Mouse (Mus musculus) mature B cell (primary cell): ENCODE measurements around the gene Taf10.

Experiments
- in situ Hi-C: fragments of 300-500 bp; cut with MboI; formaldehyde crosslinking; loops from 2 replicates; pipeline ENCODE4 v1.14.3; 2019

Taf10 gene

GRCm38 (mm10) chr7:105743926-105744590 is at the start of gene Taf10:
Taf10 (minus strand) TSS chr7:105744361.
- in situ Hi-C loops, result no loop called here

- in situ Hi-C loops, result no loop called here
Measured at GRCm38 (mm10) chr7:105793701-105794100, 49.5 kb upstream of the Taf10 start.

- in situ Hi-C loops, result no loop called here
Measured at GRCm38 (mm10) chr7:105791147-105791546, 47.0 kb upstream of the Taf10 start.

DNA sequence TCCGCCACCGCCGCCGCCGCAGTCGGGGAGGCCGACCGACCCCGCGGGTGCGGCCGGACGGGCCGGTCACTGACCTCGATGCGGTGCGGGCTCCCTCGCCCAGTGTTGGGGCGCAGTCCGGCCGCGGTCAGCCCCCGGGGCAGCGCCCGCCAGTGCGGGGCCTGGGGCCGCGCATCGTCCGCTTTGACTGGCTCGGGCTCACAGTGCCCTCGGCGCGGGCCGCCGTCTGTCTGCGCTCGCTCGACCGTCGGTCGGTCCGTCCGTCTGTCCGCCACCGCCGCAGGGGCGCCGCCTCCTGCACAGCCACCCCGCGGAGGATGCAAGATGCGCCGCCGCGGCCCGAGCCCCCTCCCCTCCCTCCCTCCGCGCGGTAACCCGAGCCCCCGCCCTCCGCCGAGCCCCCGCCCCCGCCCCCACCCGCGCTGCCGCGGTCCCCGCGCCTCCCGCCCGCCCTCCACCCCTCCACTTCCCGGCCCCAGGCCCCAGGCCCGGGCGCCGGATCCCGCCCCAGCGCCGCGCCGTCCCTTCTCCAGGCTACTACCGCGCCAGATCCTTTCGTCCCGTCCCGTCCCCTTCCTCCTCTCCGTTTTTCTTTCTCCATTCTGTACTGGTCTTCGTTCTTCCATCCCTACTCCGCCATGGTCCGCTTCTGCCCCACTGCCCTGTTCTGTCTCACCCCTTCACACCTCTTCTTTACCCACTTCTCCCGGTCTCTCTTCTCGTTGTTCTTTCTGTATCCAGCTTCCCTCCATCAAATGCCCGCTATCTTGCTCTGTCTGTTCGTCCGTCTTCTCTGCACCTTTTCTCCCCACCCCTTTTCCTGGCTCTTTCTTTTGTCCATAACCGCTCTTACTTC is 43.4 kb upstream of the Taf10 start, which contains the start of gene Dchs1:
Gene Dchs1, minus strand, starts transcription at position 370 of the 856 bp plus-strand sequence.
- in situ Hi-C loops, result no loop called here

- in situ Hi-C loops, result no loop called here
Measured at GRCm38 (mm10) chr7:105786506-105787284, 42.5 kb upstream of the Taf10 start.

DNA sequence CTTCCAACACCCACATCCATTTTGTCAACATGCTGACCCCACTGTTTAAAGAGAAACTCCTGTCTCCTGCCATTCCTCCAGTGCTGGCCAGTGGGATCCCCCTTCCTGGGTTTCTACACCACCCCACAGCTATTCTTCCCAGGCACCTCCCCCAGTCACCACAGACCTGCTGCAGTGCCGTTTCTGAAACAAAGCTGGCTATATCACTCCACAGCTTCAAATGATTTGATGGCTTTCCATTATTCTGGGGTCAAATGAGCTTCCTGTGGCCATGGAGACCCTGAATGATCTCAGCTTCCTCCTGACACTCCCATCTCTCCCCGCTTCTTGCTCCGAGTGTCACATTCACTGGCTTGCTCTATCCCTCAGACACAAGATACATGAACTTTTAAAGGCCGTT is 40.4 kb upstream of the Taf10 start:
- in situ Hi-C loops, result no loop called here

- in situ Hi-C loops, result no loop called here
Measured at GRCm38 (mm10) chr7:105783861-105784260, 39.7 kb upstream of the Taf10 start.

DNA sequence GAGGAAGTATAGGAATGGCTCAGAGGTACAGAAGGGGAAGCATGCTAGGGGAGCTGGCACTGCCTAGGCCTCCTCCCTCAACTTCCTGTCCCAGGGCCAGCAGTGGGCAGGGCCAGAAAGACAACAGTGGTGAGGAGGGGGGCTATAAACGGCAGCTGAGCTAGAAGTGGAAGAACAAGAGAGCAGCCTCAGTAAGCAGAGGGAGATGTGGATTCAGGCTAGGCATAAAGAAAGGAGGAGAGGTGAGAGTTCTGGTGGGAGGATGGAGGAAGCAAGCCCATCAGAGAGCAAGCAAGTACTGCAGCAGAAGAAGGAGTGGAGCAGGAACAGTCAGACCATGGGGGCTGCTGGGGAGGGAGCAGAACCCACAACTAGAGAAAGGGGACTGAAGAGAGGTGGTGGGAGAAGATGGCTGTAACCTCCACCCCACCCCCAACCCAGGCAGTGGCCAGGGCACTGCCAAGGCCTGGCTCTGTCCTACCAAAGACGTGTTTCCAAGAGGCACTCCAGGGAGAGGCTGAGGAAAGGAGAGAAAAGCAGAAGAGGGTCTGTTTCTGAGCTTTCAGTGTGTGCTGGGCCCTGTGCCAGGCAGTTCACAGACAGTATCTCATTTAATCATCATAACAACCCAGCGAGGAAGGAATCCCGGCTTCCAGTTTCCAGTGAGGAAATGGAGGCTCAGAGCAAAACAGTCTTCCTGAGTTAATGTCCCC is 34.5 kb upstream of the Taf10 start:
- in situ Hi-C loops, result no loop called here

DNA sequence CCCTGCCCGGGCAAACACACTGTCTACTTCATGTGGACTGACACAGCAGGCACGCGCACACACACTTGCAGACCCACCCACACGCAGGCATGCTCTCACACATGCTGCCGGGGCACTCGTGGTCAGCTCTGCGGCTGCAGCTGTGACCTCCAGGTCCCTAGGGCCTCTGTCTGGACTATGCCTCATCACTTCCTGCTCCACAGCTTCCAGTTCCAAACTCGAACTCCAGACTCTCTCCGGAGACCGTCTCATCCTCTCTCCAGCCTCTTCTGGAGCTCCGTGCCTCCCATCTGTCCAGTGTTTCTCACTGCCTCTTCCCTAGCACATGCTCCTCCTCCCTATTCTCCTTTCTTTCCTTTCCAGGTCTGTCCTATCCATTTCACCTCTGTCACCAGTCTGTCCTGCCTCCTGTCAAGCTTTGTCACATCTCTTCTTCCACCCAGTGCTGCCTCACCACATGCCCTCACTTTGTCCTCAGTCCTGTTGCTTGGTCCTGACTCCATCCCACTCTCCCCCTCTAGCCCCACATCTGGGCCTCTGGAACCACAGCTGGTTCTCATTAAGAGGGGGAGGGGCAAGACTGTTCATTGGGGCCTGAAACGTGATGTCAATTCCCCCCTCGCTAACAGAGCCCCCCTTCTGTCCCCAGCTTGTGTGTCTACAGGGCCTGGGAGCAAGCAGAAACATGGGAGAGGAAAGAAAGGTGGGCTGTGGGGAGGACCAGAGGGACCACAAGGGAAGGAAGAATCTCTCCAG is 33.8 kb upstream of the Taf10 start:
- in situ Hi-C loops, result no loop called here

GRCm38 (mm10) chr7:105777316-105777715 is 33.2 kb upstream of the Taf10 start:
- in situ Hi-C loops, result no loop called here

DNA sequence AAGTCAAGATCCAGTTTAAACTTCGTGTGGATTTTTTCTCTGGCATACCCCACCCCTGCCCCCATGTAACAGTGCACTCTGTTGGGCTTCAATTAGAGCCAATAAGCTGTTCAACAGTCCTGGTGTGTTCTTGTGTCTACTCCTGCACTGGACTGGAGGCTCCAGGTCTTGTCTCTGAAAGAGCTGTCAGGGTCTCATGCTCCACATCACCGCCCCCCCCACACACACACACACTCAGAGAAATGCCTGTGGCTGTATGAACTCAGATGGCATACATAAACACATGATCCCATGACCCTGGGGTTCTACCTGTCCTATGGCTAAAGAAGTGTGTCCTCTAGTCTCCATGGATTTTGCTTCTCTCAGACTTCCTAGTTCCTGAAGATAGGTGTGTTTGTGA is 31.9 kb upstream of the Taf10 start:
- in situ Hi-C loops, result no loop called here

DNA sequence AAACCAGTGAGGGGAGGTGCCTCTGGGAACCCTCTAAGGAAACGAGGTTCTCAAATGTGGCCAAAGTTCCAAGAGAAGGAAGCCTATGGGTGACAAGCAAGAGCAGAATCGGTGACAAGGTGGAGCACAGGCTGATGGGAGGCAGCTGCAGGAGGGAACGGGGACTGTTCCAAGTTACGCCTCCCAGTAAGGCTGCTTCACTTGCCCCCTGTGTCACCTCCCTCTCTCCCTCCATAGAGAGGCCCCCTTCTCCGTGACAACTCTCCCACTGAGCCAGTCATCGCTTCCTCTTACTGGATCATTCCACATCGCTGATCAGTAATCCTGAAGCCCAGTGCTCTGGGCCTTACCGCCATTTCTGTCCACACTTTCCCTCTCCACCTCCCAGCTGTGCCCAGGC is 30.5 kb upstream of the Taf10 start:
- in situ Hi-C loops, result no loop called here

- in situ Hi-C loops, result no loop called here
Measured at GRCm38 (mm10) chr7:105773041-105773440, 28.9 kb upstream of the Taf10 start.

DNA sequence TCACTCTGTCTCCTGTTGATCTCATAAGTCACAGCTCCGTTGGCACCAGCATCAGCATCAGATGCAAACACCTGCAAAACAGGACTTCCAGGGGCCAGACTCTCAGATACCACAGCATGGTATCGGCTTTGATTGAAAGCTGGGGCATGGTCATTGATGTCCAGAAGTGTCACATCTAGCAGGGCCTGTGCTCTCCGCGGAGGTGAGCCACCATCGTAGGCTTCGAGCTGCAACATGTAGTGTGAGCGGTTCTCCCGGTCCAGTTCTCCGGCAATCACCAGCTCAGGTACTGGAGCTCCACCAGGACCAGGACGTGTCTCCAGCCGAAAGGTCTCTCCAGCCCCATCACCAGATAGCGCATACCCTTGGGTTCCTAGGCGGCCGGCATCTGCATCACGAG is 28.2 kb upstream of the Taf10 start:
- in situ Hi-C loops, result no loop called here

- in situ Hi-C loops, result no loop called here
Measured at GRCm38 (mm10) chr7:105769959-105770358, 25.8 kb upstream of the Taf10 start.

- in situ Hi-C loops, result no loop called here
Measured at GRCm38 (mm10) chr7:105767729-105768165, 23.6 kb upstream of the Taf10 start.

DNA sequence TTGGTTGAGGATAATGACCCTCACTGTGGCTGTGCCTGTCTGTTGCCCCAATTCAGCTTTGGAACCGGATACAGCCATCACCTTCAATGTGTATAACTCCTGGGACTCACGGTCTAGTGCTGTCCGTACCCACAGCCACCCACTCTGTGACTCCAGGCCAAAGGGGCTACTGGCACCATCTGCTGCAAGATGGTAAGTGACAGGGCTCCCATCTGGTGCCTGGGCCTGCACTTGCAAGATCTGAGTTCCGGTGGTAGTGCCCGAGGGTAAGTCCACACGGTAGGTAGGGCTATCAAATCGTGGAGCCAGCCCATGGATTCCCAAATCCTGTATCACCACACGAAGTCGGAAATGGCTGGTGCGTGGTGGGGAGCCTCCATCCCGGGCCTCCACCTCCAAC is 20.2 kb upstream of the Taf10 start:
- in situ Hi-C loops, result no loop called here

DNA sequence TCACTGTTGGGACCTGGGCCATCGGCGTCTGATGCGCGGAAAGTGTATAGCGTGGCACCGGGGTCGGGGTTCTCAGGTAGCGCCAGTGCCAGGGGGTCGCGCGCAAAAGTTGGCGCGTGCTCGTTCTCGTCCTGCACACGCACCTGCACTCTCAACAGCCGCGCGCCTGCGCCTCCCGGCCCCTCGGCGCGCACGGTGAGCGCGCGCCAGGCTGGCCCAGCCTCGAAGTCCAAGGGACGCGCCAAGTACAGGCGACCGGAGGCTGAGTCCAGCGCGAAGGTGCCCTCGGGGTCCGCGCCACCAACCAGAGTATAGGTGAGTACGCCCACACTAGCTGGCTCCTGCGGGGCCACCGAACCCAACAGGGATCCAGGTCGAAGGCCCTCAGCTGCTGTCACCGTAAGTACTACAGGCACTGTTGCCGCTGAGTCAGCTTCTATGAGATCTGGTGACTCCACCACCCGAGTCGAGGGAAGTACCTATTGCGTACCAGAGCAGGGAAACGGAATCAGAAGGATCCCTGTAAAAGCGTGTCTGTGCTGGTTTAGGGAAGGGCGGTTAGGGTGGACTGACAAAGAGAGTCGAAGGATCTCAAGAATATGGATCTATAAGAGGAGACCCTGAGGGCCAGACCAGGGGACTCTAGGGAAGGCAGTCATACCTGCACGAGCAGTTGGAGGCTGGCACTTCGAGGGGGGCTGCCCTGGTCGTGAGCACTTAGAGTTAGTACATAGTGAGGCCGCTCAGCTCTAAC is 18.5 kb upstream of the Taf10 start:
- in situ Hi-C loops, result no loop called here

DNA sequence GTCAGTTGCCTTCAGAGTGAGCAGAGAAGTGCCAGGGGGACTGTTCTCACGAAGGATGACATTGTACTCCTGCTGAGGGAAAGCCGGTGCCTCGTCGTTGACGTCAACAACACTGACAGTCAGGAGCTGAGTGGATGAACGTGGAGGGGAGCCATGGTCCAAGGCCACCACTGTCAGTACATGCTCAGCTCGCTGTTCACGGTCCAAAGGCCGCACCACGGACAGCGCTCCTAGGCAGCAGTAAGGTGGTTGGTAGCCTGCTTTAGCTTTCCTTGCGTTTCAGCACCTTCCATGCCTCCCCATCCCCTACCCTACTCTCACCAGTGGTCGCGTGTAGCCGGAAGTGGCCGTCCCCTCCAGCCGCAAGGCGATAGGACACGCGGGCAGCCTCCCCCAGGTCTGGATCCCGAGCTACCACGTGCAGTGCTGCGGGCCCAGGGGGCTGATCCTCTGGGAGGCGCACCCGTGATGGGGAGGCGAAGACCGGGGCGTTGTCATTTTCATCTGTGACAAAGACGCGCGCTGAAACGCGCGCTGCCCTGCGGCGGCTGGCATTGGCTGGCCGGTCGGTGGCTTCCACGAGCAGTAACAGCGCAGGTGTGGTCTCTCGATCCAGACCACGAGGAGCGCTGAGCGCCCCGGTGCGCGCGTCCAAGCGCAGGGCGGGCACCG is 17.8 kb upstream of the Taf10 start:
- in situ Hi-C loops, result no loop called here

GRCm38 (mm10) chr7:105753281-105753680 is 9.1 kb upstream of the Taf10 start:
- in situ Hi-C loops, result no loop called here
